Mouse (Mus musculus) lung, adult 2 months (tissue): ENCODE measurements around the gene Cfap43.
A peak's percentile ranks its signal among the peaks of the same experiment; 100 is the strongest.

ENCODE experiments used
- CTCF ChIP-seq: fragments of 200-500 bp; IDR thresholded peaks from 2 replicates; pipeline ENCODE4 v1.5.1; 2011; ENCODE audit warnings: mild to moderate bottlenecking, low read length, control low read depth; ENCODE audit not compliant: insufficient read depth
- POLR2A ChIP-seq: fragments of 200-500 bp; IDR thresholded peaks from 2 replicates; pipeline ENCODE4 v1.6.1; 2011; ENCODE audit warnings: low read depth, mild to moderate bottlenecking, control low read depth, low read length, borderline replicate concordance; ENCODE audit errors: extremely low read depth

DNA sequence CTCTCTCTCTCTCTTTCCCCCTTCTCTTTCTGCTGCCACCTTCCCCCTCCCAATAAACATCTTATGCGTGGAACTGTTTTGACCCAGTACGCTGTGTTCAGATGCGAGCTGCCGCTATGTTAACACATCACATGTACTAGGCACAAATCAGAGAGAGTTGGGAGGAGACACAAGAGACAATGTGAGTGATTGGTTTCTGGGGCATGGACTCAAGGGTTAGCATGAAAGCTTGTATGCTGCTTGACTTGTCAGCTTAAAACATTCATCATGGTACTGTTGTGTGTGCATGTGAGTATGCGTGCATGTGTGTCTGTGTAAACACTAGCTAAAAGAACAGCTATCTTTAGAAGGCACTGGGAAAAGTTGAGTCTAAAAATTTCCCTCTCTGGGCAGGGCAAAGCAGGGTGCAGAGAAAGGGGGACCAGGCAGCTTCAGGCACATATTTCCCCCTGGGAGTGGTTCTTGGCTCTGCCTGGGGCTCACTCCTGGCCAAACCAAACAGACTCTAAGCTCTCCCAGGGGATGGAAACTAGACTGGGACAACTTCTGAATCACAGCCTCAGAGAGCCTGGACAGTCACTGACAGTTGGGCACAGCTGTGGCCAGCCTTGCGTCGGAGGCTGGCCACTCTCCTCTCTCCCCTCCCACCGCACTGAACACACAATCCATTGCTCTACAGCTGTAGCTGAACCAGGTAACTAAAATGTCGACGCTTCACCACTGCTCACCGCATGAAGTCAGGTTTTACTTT, 27.4 kb downstream of the Cfap43 start:
- TF ChIP-seq CTCF (no peak), POLR2A (0 out of 2 replicates have a peak, but pooled peaks have one; percentile 12)
